Mouse (Mus musculus): ENCODE results near the gene Myom3.

DNA sequence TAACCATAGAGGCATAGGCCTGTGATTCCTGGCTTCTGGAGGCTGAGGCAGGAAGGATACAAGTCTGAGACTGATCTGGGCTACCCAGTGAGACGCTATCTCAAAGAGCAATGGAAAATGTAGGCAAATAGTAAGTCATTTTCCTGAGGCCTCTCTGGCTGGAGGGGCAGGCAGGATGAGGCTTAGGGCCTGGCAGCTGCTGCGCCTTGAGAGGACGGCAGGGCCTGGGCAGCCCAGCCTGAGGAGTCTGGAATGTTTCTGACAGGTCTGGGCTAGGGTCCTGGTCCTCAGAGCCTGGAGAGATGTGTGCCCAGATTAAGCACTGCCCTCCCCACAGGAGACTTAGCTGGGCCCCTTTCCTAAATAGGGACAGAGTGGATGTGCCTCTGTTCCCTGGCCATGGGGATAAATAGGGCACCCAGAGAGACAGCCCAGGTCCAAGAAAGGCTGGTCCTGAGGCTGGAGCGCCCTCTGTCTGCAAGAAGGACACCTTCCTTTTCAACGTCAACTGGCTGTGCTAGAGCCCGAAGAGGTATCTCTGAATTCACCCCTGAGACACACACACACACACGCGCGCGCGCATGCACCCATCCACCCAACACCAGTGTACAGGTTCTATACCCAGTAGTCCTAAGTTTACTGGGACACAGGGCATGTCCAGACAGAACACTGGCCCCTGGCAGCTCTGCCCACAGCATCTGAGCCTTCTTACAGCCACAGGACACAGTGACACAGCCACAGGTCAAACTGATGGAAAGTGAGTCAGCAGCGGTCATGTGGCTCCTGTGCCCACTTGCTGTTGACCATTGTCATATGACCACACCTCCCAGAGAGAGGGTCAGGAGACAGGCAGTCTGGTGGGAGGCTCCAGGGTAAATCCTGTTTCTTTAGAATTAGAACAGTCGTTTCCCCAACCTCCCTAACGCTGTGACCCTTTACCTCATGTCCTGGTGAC, 9.3 kb downstream of the Myom3 start:
- peak; percentile 25; the same call in 1 of the 2 replicates for TF ChIP-seq CTCF (IDR thresholded peaks at IDR 0.05; ENCODE audit: insufficient read depth, low read depth, low read length)
- TF ChIP-seq POLR2A (IDR thresholded peaks at IDR 0.05; ENCODE audit: insufficient read depth, low read depth, low read length): no peak
